Mouse (Mus musculus) layer of hippocampus, postnatal 25 days (tissue): ENCODE measurements around the gene Col5a3. TPM values are rescaled to one million over a fixed set of nuclear protein-coding genes. Genes with fewer than 3 reads are reported as not detected.

Experiments
- total RNA-seq, 2 experiments: library from RNA; stranded (reverse); gene quantifications; 2 replicates each; pipeline ENCODE4 v1.2.3; 2021

The Col5a3 gene
- total RNA-seq, 2 experiments from 2014 or later = 1.2 to 2.5 TPM

Other genes with a start within 250 kb of the Col5a3 start
- 10 to 100 TPM; 20.4 to 22.1 TPM for gene Zfp846, start 233.8 kb downstream of the Col5a3 start, total RNA-seq
- 100 to 1,000 TPM; 307 to 354 TPM for gene Ubl5, start 172.2 kb downstream of the Col5a3 start, total RNA-seq
- 10 to 100 TPM; 14.7 to 23.3 TPM for gene Fbxl12, start 170.3 kb downstream of the Col5a3 start, total RNA-seq
- 10 to 100 TPM; 31.6 to 35.8 TPM for gene Pin1, start 163.0 kb downstream of the Col5a3 start, total RNA-seq
- 10 to 100 TPM; 52.6 to 54.3 TPM for gene Olfm2, start 68.7 kb downstream of the Col5a3 start, total RNA-seq
- not detected for gene Rdh8, start 3.4 kb upstream of the Col5a3 start, total RNA-seq
- gene A230050P20Rik, start 53.6 kb upstream of the Col5a3 start, total RNA-seq = 10 to 100 TPM; 50.7 to 77.1 TPM
- gene Angptl6, start 64.7 kb upstream of the Col5a3 start, total RNA-seq = 10 to 100 TPM; 10.5 to 11.4 TPM
- 10 to 100 TPM; 23.5 to 25.5 TPM for gene Ppan, start 73.1 kb upstream of the Col5a3 start, total RNA-seq
- 100 to 1,000 TPM; 118 to 122 TPM for gene Eif3g, start 83.6 kb upstream of the Col5a3 start, total RNA-seq
- 10 to 100 TPM; 34.6 to 36.3 TPM for gene Dnmt1, start 144.8 kb upstream of the Col5a3 start, total RNA-seq
- gene S1pr2, start 161.7 kb upstream of the Col5a3 start, total RNA-seq = 1 to 10 TPM; 2.5 to 3.6 TPM
- 10 to 100 TPM; 60.1 to 62.4 TPM for gene Mrpl4, start 187.7 kb upstream of the Col5a3 start, total RNA-seq
- 1 to 10 TPM; 2.1 to 2.7 TPM for gene Icam1, start 200.9 kb upstream of the Col5a3 start, total RNA-seq
- gene Icam4, start 214.3 kb upstream of the Col5a3 start, total RNA-seq = under 1 TPM; 0.84 to 0.87 TPM
- 100 to 1,000 TPM; 389 to 394 TPM for gene Icam5, start 217.0 kb upstream of the Col5a3 start, total RNA-seq